8 mouse cellular contexts compared by ENCODE assay signal in the genomic region with DNA sequence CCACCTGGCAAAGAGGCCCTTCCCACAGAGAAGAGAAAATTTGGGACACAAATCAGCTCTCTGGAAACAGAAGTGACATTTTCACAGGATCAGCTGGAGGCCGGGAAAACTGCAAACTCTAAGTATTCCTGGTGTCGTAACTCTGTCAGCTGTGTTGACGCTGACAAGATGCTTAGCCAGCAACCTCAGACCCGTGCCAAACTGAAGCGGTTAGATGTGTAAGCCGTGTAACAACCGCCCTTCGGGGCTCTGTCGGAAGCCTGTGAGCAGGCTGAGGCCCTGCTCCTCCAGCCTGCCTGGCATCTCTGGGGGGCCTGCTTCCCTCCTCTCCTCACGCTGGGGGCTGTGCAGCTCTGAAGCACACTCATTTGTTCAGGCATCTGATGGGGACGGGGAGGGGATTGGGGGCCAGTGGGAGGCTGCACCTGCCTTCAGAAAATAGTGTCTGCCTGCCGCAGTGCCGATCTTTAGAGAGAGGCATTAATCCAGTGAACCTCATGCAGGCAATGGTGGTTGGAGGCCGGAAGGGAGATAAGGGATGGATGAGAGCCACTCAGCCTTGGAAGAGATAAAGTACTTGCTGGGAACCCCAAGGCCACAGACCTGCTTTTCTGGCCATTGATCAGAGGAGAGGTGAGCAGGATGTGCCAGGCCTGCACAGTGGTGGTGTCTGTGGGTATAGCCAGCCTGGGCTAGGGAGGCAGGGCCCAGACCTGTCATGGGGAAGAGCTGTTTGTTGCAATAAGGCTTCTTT.
DNase-seq lines count a peak whose midpoint lies in the region; ATAC-seq and TF ChIP-seq lines count a peak whose summit lies in the region.

No protein-coding gene starts in this region.

- no peak overlapping the region for H3K27ac ChIP-seq in kidney, adult 2 months (ENCODE audit: insufficient read depth, low read depth, low read length)
- 0 out of 2 replicates have a peak overlapping the region, but pooled peaks have one; percentile 37 for H3K27ac ChIP-seq in intestine, embryonic 16.5 days (ENCODE audit: low read length)
- no peak overlapping the region for H3K27ac ChIP-seq in lung, embryonic 16.5 days (ENCODE audit: low read length)

- no peak for TF ChIP-seq POLR2A in kidney, adult 2 months (IDR thresholded peaks at IDR 0.05; ENCODE audit: low read depth, low read length)

- peak; percentile 52; the same call in 1 of the 2 replicates for ATAC-seq in intestine, embryonic 16.5 days
- ATAC-seq in lung, embryonic 16.5 days (ENCODE audit: low read depth) = peak; percentile 84

- no peak overlapping the region for H3K4me2 ChIP-seq in intestine, embryonic 16.5 days (ENCODE audit: low read depth, low read length)
- H3K4me2 ChIP-seq in lung, embryonic 16.5 days (ENCODE audit: low read depth, low read length) = no peak overlapping the region

- peak overlapping the region; percentile 43; the same call in 1 of the 2 replicates for H3K9ac ChIP-seq in intestine, embryonic 16.5 days (ENCODE audit: low read depth, low read length)
- no peak overlapping the region for H3K9ac ChIP-seq in lung, embryonic 16.5 days (ENCODE audit: low read length)

- WGBS in kidney, adult 2 months = 55% methylated on average over 14 of the region's 14 CpGs
- 37% methylated on average over 14 of the region's 14 CpGs for WGBS in intestine, embryonic 16.5 days
- 31% methylated on average over 14 of the region's 14 CpGs for WGBS in lung, embryonic 16.5 days

- H3K4me3 ChIP-seq in kidney, adult 2 months (ENCODE audit: insufficient read depth, low read depth, low read length) = no peak overlapping the region
- no peak overlapping the region for H3K4me3 ChIP-seq in intestine, embryonic 16.5 days (ENCODE audit: low read length)
- H3K4me3 ChIP-seq in lung, embryonic 16.5 days (ENCODE audit: low read length) = no peak overlapping the region

- intact Hi-C loops in gastrocnemius, postnatal 36 days (cut with DNase I) = no loop called here

- H3K36me3 ChIP-seq in kidney, adult 2 months (ENCODE audit: control insufficient read depth, insufficient read depth, low read length) = no peaks in the 10 kb centered on the region
- no peaks in the 10 kb centered on the region for H3K36me3 ChIP-seq in intestine, embryonic 16.5 days (ENCODE audit: control insufficient read depth, insufficient read depth, low read length)
- no peaks in the 10 kb centered on the region for H3K36me3 ChIP-seq in lung, embryonic 16.5 days (ENCODE audit: control insufficient read depth, insufficient read depth, low read length)

- H3K27me3 ChIP-seq in kidney, adult 2 months (replicated peaks; ENCODE audit: control insufficient read depth, insufficient read depth, low read length) = no peaks in the 10 kb centered on the region
- H3K27me3 ChIP-seq in intestine, embryonic 16.5 days (replicated peaks; ENCODE audit: control insufficient read depth, insufficient read depth, low read length) = no peaks in the 10 kb centered on the region
- H3K27me3 ChIP-seq in lung, embryonic 16.5 days (ENCODE audit: control insufficient read depth, insufficient read depth, low read depth, low read length) = no peaks in the 10 kb centered on the region

- no peaks in the 10 kb centered on the region for H3K9me3 ChIP-seq in intestine, embryonic 16.5 days (ENCODE audit: control insufficient read depth, low read length)
- peaks cover 2% of the 10 kb centered on the region; the same call in 1 of the 2 replicates for H3K9me3 ChIP-seq in lung, embryonic 16.5 days (ENCODE audit: control insufficient read depth, low read length)

- no peaks in the 10 kb centered on the region; the same call in 1 of the 2 replicates for H3K4me1 ChIP-seq in kidney, adult 2 months (ENCODE audit: control insufficient read depth, insufficient read depth, low read length)
- peaks cover 13% of the 10 kb centered on the region; the same call in 1 of the 2 replicates for H3K4me1 ChIP-seq in intestine, embryonic 16.5 days (ENCODE audit: control insufficient read depth, insufficient read depth, low read length)
- peaks cover 8% of the 10 kb centered on the region for H3K4me1 ChIP-seq in lung, embryonic 16.5 days (replicated peaks; ENCODE audit: control insufficient read depth, insufficient read depth, low read length)

- no peak for TF ChIP-seq CTCF in kidney, adult 2 months (conservative IDR thresholded peaks at IDR 0.05; ENCODE audit: insufficient read depth, insufficient read length, low read depth, low read length)

- DNase-seq in kidney, adult 2 months = peak; percentile 53
- no peak for DNase-seq in kidney, adult 18-20 months
- peak; percentile 80 for DNase-seq in adrenal gland, postnatal 14 days
- DNase-seq in gastrocnemius, postnatal 36 days = peak; percentile 59 to 69
- DNase-seq in retina, postnatal 1 day = no peak
- no peak for DNase-seq in thymus, postnatal 4 days

Comparison
In these comparisons a context has a peak if more than half of its experiments do, and no peak if none do; other contexts are left out.
1. DNase-seq: peak in kidney, adult 2 months (single experiment), adrenal gland, postnatal 14 days (single experiment) and gastrocnemius, postnatal 36 days (2 of 2); none in kidney, adult 18-20 months (single experiment), retina, postnatal 1 day (single experiment) and thymus, postnatal 4 days (single experiment).